Mouse (Mus musculus) heart, postnatal 0 days (tissue): Measurements from ENCODE around the gene Gm4567. TPM values are rescaled to one million over a fixed set of nuclear protein-coding genes. Genes with fewer than 3 reads are reported as not detected.
"Not testable (repeated sequence)": the region's sequence is repeated elsewhere in the genome, so short reads cannot be mapped to it uniquely, and the experiment has no call there.

ENCODE experiments used
- ATAC-seq: fragments of 200-750 bp; cut with Nextera tagmentation; 2 replicates; pipeline ENCODE4 v1.8.0; 2017; ENCODE audit warnings: low read depth, moderate number of reproducible peaks, moderate library complexity; ENCODE audit not compliant: insufficient read depth
- DNase-seq: peaks from one replicate; pipeline ENCODE4 v3.0.0-alpha.2; 2016; ENCODE audit warnings: low spot score
- H3K27ac ChIP-seq: fragments of 300-500 bp; sonication (generic); 2 replicates; pipeline ENCODE4 v1.5.1; 2014; ENCODE audit warnings: low read depth, mild to moderate bottlenecking
- H3K27me3 ChIP-seq: fragments of 300-500 bp; sonication (generic); 2 replicates; pipeline ENCODE4 v1.6.1; 2014; ENCODE audit warnings: low read length, mixed read lengths; ENCODE audit not compliant: control insufficient read depth, insufficient read depth
- H3K36me3 ChIP-seq: fragments of 300-500 bp; sonication (generic); replicated peaks from 2 replicates; pipeline ENCODE4 v1.6.1; 2014; ENCODE audit warnings: low read length, mixed read lengths; ENCODE audit not compliant: control insufficient read depth, insufficient read depth
- H3K4me1 ChIP-seq: fragments of 300-500 bp; sonication (generic); 2 replicates; pipeline ENCODE4 v1.6.1; 2014; ENCODE audit warnings: antibody characterized with exemption; ENCODE audit not compliant: control insufficient read depth, insufficient read depth
- H3K4me2 ChIP-seq: fragments of 300-500 bp; sonication (generic); 2 replicates; pipeline ENCODE4 v1.6.1; 2014; ENCODE audit warnings: low read depth, mild to moderate bottlenecking, low read length, moderate library complexity
- H3K4me3 ChIP-seq: fragments of 300-500 bp; sonication (generic); 2 replicates; pipeline ENCODE4 v1.5.1; 2014; ENCODE audit warnings: low read depth, low read length
- H3K9ac ChIP-seq: fragments of 300-500 bp; sonication (generic); replicated peaks from 2 replicates; pipeline ENCODE4 v1.6.1; 2014; ENCODE audit warnings: low read depth, low read length, mixed read lengths
- H3K9me3 ChIP-seq: fragments of 300-500 bp; sonication (generic); replicated peaks from 2 replicates; pipeline ENCODE4 v1.6.1; 2016; ENCODE audit warnings: low read length; ENCODE audit not compliant: control insufficient read depth
- WGBS: fragments of 180-500 bp; shearing (Covaris S2); extraction: QIAGEN DNeasy Blood & Tissue Kit; methylation state at CpG from one replicate; pipeline ENCODE4 v1.1.7; 2014; 5-methylcytosine and 5-hydroxymethylcytosine counted together
- polyA plus RNA-seq: library from polyadenylated mRNA; unstranded; fragments of >200 nt; fragmentation: Nextera tagmentation; extraction: Ambion mirVana; gene quantifications from 2 replicates; pipeline ENCODE4 v1.2.1, GENCODE M21; 2015
- total RNA-seq: library from RNA; depleted of rRNA; stranded (reverse); fragments of >200 nt; gene quantifications from 2 replicates; pipeline ENCODE4 v1.2.3, GENCODE M21; 2014; ENCODE audit warnings: low replicate concordance; rRNA removed

Gm4567 gene
- total RNA-seq (not detected in 2 replicates), polyA plus RNA-seq (not detected in 2 replicates)

GRCm38 (mm10) chr7:22719610-22720009 lies at the start of gene Gm4567:
Gm4567 (minus strand) TSS chr7:22719710.
- ATAC-seq, H3K4me2 ChIP-seq, H3K27me3 ChIP-seq, H3K36me3 ChIP-seq, H3K4me1 ChIP-seq, H3K4me3 ChIP-seq, H3K27ac ChIP-seq, DNase-seq, H3K9me3 ChIP-seq, H3K9ac ChIP-seq: not testable (repeated sequence)
- no CpG with 5 or more reads among the region's 1 CpGs for WGBS

- DNase-seq, H3K4me1 ChIP-seq, H3K27ac ChIP-seq, H3K9ac ChIP-seq, H3K36me3 ChIP-seq, ATAC-seq, H3K9me3 ChIP-seq, H3K27me3 ChIP-seq, H3K4me3 ChIP-seq, H3K4me2 ChIP-seq: not testable (repeated sequence)
- 22% methylated on average over 2 of the region's 3 CpGs for WGBS
Measured at GRCm38 (mm10) chr7:22761397-22761796, 41.9 kb upstream of the Gm4567 start, which contains the start of gene Vmn1r157. Vmn1r157 (plus strand) TSS chr7:22761697.

- not testable (repeated sequence) for H3K4me3 ChIP-seq, H3K9me3 ChIP-seq, ATAC-seq, H3K4me1 ChIP-seq, H3K36me3 ChIP-seq, DNase-seq, H3K9ac ChIP-seq, H3K4me2 ChIP-seq, H3K27me3 ChIP-seq, H3K27ac ChIP-seq
- no CpG with 5 or more reads among the region's 2 CpGs for WGBS
Measured at GRCm38 (mm10) chr7:22692217-22692616, 27.3 kb downstream of the Gm4567 start, which contains the start of gene Gm8693. Gm8693 (minus strand) TSS chr7:22692317.

Other genes starting within 250 kb of the Gm4567 start
- not detected in 2 replicates for gene Vmn1r151, start 220.0 kb downstream of the Gm4567 start, total RNA-seq
- gene Vmn1r151, start 220.0 kb downstream of the Gm4567 start, polyA plus RNA-seq, result not detected in 2 replicates
- not detected in 2 replicates for gene Vmn1r152, start 196.7 kb downstream of the Gm4567 start, total RNA-seq
- gene Vmn1r152, start 196.7 kb downstream of the Gm4567 start, polyA plus RNA-seq, result not detected in 2 replicates
- gene Gm8677, start 184.8 kb downstream of the Gm4567 start, total RNA-seq, result not detected in 2 replicates
- gene Gm8677, start 184.8 kb downstream of the Gm4567 start, polyA plus RNA-seq, result not detected in 2 replicates
- gene Gm4201, start 154.4 kb downstream of the Gm4567 start, total RNA-seq, result not detected in 2 replicates
- gene Gm4201, start 154.4 kb downstream of the Gm4567 start, polyA plus RNA-seq, result not detected in 2 replicates
- not detected in 2 replicates for gene Gm4565, start 131.6 kb downstream of the Gm4567 start, total RNA-seq
- gene Gm4565, start 131.6 kb downstream of the Gm4567 start, polyA plus RNA-seq, result not detected in 2 replicates
- not detected in 2 replicates for gene Vmn1r155, start 61.7 kb downstream of the Gm4567 start, total RNA-seq
- gene Vmn1r155, start 61.7 kb downstream of the Gm4567 start, polyA plus RNA-seq, result not detected in 2 replicates
- gene Gm8693, start 27.4 kb downstream of the Gm4567 start, total RNA-seq, result not detected in 2 replicates
- gene Gm8693, start 27.4 kb downstream of the Gm4567 start, polyA plus RNA-seq, result not detected in 2 replicates
- gene Vmn1r157, start 42.0 kb upstream of the Gm4567 start, total RNA-seq, result not detected in 2 replicates
- gene Vmn1r157, start 42.0 kb upstream of the Gm4567 start, polyA plus RNA-seq, result not detected in 2 replicates
- not detected in 2 replicates for gene Vmn1r158, start 71.1 kb upstream of the Gm4567 start, total RNA-seq
- not detected in 2 replicates for gene Vmn1r158, start 71.1 kb upstream of the Gm4567 start, polyA plus RNA-seq
- not detected in 2 replicates for gene Vmn1r159, start 123.9 kb upstream of the Gm4567 start, total RNA-seq
- gene Vmn1r159, start 123.9 kb upstream of the Gm4567 start, polyA plus RNA-seq, result not detected in 2 replicates
- not detected in 2 replicates for gene Vmn1r160, start 151.5 kb upstream of the Gm4567 start, total RNA-seq
- not detected in 2 replicates for gene Vmn1r160, start 151.5 kb upstream of the Gm4567 start, polyA plus RNA-seq